Mouse (Mus musculus) forebrain, embryonic 14.5 days (tissue): Measurements from ENCODE around the gene Foxg1. TPM values are rescaled to one million over a fixed set of nuclear protein-coding genes. Genes with fewer than 3 reads are reported as not detected.
A peak's percentile ranks its signal among the peaks of the same experiment; 100 is the strongest.

Source experiments
- ATAC-seq: fragments of 200-750 bp; cut with Nextera tagmentation; 2 replicates; pipeline ENCODE4 v1.8.0; 2017; ENCODE audit warnings: mild to moderate bottlenecking, moderate library complexity
- DNase-seq: peaks from one replicate; pipeline ENCODE4 v3.0.0-alpha.2; 2015; ENCODE audit warnings: low spot score
- H3K27ac ChIP-seq: fragments of 300-500 bp; sonication (generic); 2 replicates; pipeline ENCODE4 v1.5.1; 2014; ENCODE audit warnings: low read depth, mild to moderate bottlenecking, control low read depth, low read length, moderate library complexity
- H3K27me3 ChIP-seq: fragments of 300-500 bp; sonication (generic); replicated peaks from 2 replicates; pipeline ENCODE4 v1.6.1; 2014; ENCODE audit warnings: low read length, control low read depth, mixed read lengths; ENCODE audit not compliant: control insufficient read depth, insufficient read depth
- H3K36me3 ChIP-seq: fragments of 300-500 bp; sonication (generic); 2 replicates; pipeline ENCODE4 v1.6.1; 2014; ENCODE audit warnings: low read length, control low read depth; ENCODE audit not compliant: control insufficient read depth, insufficient read depth
- H3K4me1 ChIP-seq: fragments of 300-500 bp; sonication (generic); 2 replicates; pipeline ENCODE4 v1.6.1; 2014; ENCODE audit warnings: antibody characterized with exemption, low read length, control low read depth; ENCODE audit not compliant: control insufficient read depth, insufficient read depth
- H3K4me2 ChIP-seq: fragments of 300-500 bp; sonication (generic); 2 replicates; pipeline ENCODE4 v1.6.1; 2014; ENCODE audit warnings: mild to moderate bottlenecking, control low read depth, low read length
- H3K4me3 ChIP-seq: fragments of 300-500 bp; sonication (generic); 2 replicates; pipeline ENCODE4 v1.5.1; 2014; ENCODE audit warnings: low read depth, low read length, control low read depth
- H3K9ac ChIP-seq: fragments of 300-500 bp; sonication (generic); 2 replicates; pipeline ENCODE4 v1.6.1; 2014; ENCODE audit warnings: mild to moderate bottlenecking, low read length, control low read depth, moderate library complexity
- H3K9me3 ChIP-seq: fragments of 300-500 bp; sonication (generic); replicated peaks from 2 replicates; pipeline ENCODE4 v1.6.1; 2016; ENCODE audit warnings: low read length, control low read depth, mixed read lengths; ENCODE audit not compliant: control insufficient read depth
- WGBS: fragments of 180-500 bp; shearing (Covaris S2); extraction: QIAGEN DNeasy Blood & Tissue Kit; methylation state at CpG from one replicate; pipeline ENCODE4 v1.1.7; 2014; 5-methylcytosine and 5-hydroxymethylcytosine counted together
- polyA plus RNA-seq: library from polyadenylated mRNA; unstranded; fragments of >200 nt; fragmentation: Nextera tagmentation; extraction: Ambion mirVana; gene quantifications from 2 replicates; pipeline ENCODE4 v1.2.1, GENCODE M21; 2014

The Foxg1 gene
- polyA plus RNA-seq, 1 experiment from 2014 or later = 72.6 TPM

DNA sequence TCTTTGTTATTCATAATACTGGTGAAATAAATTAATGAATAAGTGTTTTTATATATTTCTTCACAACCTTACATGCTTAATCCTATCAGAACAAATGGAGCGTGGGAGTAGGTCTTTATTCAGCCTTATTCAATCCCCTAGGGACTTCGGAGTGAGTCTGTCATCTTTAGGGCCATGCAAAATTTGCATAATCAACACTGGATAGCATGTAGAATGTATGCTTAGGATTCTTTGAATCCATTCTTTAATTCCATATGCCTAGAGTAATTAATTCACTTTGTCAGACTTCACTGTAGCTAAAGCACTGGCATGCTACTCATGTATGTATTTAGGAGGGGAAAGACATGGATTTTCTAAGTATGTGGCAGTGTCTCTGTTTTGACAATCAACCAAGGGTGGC is 27.4 kb downstream of the Foxg1 start:
- DNase-seq = peak; percentile 65
- H3K4me1 ChIP-seq = 0 out of 2 replicates have a peak, but pooled peaks cover 2% of the 10 kb centered on the region
- peak overlapping the region; percentile 29 for H3K27ac ChIP-seq
- no peaks in the 10 kb centered on the region for H3K27me3 ChIP-seq
- ATAC-seq = peak; percentile 69
- H3K9me3 ChIP-seq = no peaks in the 10 kb centered on the region
- no peak overlapping the region for H3K9ac ChIP-seq
- peaks cover 13% of the 10 kb centered on the region; the same call in 1 of the 2 replicates for H3K36me3 ChIP-seq
- WGBS = 4% methylated on average over 2 of the region's 2 CpGs
- no peak overlapping the region for H3K4me3 ChIP-seq
- no peak overlapping the region for H3K4me2 ChIP-seq

DNA sequence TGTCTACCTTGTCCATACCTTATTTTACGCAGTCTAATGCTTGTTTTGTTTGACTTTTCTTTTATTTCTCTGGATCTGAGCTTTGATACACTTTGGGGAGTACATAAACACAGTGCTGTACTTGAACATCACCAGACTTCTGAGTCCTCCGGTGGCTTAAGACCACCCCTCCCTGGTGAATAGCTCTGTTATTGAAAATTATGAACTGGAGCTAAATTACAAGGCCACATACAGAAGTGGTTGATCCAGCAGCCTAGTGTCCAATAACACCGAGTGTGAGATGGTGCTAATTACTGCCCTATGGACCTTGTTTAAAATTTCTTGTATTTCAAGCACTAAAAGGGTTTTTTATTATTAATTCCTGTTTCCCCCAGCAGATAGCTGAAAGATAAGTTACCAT is 35.5 kb downstream of the Foxg1 start:
- no peak for ATAC-seq
- H3K36me3 ChIP-seq = no peaks in the 10 kb centered on the region
- H3K27me3 ChIP-seq = no peaks in the 10 kb centered on the region
- H3K9ac ChIP-seq = no peak overlapping the region
- DNase-seq = no peak
- no peak overlapping the region for H3K27ac ChIP-seq
- H3K4me1 ChIP-seq = no peaks in the 10 kb centered on the region; the same call in 1 of the 2 replicates
- no peak overlapping the region for H3K4me3 ChIP-seq
- no peak overlapping the region for H3K4me2 ChIP-seq
- WGBS = 83% methylated on average over 3 of the region's 3 CpGs
- no peaks in the 10 kb centered on the region for H3K9me3 ChIP-seq

Other genes with a start within 250 kb of the Foxg1 start
- gene Gm43517, start 2.5 kb downstream of the Foxg1 start, polyA plus RNA-seq = 2.2 and 3.6 TPM in 2 replicates